Mouse (Mus musculus): ENCODE results near the gene Smyd4.

DNA sequence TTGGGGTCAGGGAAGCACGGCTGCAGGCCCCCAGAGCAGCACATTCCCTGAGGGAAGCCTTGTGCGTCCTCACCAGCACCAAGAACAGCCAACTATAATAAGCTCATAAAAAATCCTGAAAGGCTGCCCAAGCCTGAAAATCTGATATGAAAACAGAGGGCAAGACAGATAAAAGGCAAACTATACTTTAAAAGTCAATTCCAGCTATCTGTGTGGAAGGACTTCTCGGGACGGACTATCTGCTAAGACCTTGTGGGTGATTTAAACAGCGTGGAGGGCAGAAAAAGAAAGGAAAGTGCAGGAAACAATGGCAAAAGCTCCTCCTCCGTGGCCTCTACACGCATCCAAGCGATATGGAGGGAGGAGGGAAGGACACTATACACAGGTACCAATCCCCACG is 43.4 kb upstream of the Smyd4 start:
- no peak for TF ChIP-seq MYOD1 (IDR thresholded peaks at IDR 0.05; ENCODE audit: control insufficient read depth, insufficient read length, low read depth)
- no peak for TF ChIP-seq CTCF (IDR thresholded peaks at IDR 0.05; ENCODE audit: control insufficient read depth, insufficient read depth, insufficient read length)
- no peak for TF ChIP-seq MYOG (IDR thresholded peaks at IDR 0.05; ENCODE audit: control insufficient read depth, extremely low read depth, insufficient read length)
- no peak for TF ChIP-seq CEBPB (IDR thresholded peaks at IDR 0.05; ENCODE audit: low read depth)
